Mouse (Mus musculus) midbrain, embryonic 10.5 days (tissue): ENCODE results near the gene B9d2. TPM values are rescaled to one million over a fixed set of nuclear protein-coding genes. Genes with fewer than 3 reads are reported as not detected.

Experiments used
- DNase-seq: peaks from one replicate; pipeline ENCODE4 v3.0.0-alpha.2; 2017; ENCODE audit warnings: low spot score
- H3K27ac ChIP-seq: fragments of 300-500 bp; sonication (generic); replicated peaks from 2 replicates; pipeline ENCODE4 v1.5.1; 2016; ENCODE audit warnings: mild to moderate bottlenecking
- H3K27me3 ChIP-seq: fragments of 300-500 bp; sonication (generic); 2 replicates; pipeline ENCODE4 v1.6.1; 2016; ENCODE audit warnings: low read depth, mild to moderate bottlenecking; ENCODE audit not compliant: poor library complexity, severe bottlenecking
- H3K36me3 ChIP-seq: fragments of 300-500 bp; sonication (generic); 2 replicates; pipeline ENCODE4 v1.6.1; 2016; ENCODE audit warnings: mild to moderate bottlenecking, moderate library complexity
- H3K4me1 ChIP-seq: fragments of 300-500 bp; sonication (generic); 2 replicates; pipeline ENCODE4 v1.6.1; 2016
- H3K4me3 ChIP-seq: fragments of 300-500 bp; sonication (generic); 2 replicates; pipeline ENCODE4 v1.5.1; 2016; ENCODE audit warnings: mild to moderate bottlenecking, moderate library complexity
- H3K9me3 ChIP-seq: fragments of 300-500 bp; sonication (generic); replicated peaks from 2 replicates; pipeline ENCODE4 v1.6.1; 2016; ENCODE audit warnings: mild to moderate bottlenecking
- WGBS: fragments of 180-500 bp; shearing (Covaris S2); methylation state at CpG from one replicate; pipeline ENCODE4 v1.1.7; 2016; 5-methylcytosine and 5-hydroxymethylcytosine counted together
- polyA plus RNA-seq: library from polyadenylated mRNA; unstranded; fragments of >200 nt; fragmentation: Nextera tagmentation; extraction: Ambion mirVana; gene quantifications from 2 replicates; pipeline ENCODE4 v1.2.1, GENCODE M21; 2016

Gene B9d2
- polyA plus RNA-seq, 1 experiment from 2014 or later, result 38.9 TPM

- Histone ChIP-seq H3K9me3 (no peaks in the 10 kb centered on the region), H3K4me1 (no peaks in the 10 kb centered on the region), H3K4me3 (no peak overlapping the region), H3K36me3 (peaks cover 98% of the 10 kb centered on the region), H3K27me3 (no peaks in the 10 kb centered on the region), H3K27ac (no peak overlapping the region)
- DNase-seq, result no peak
- 97% methylated on average over 5 of the region's 5 CpGs for WGBS
These were observed 47.2 kb downstream of the B9d2 start for GRCm38 (mm10) chr7:25727800-25728199.

- no peak for DNase-seq
- Histone ChIP-seq H3K27me3 (no peaks in the 10 kb centered on the region), H3K9me3 (no peaks in the 10 kb centered on the region), H3K36me3 (peaks cover 98% of the 10 kb centered on the region), H3K4me1 (no peaks in the 10 kb centered on the region), H3K27ac (no peak overlapping the region), H3K4me3 (no peak overlapping the region)
- WGBS, result 59% methylated on average over 2 of the region's 2 CpGs
These were observed 48.8 kb downstream of the B9d2 start for GRCm38 (mm10) chr7:25729396-25729795.

- H3K27ac ChIP-seq, result no peak overlapping the region
- H3K36me3 ChIP-seq, result peaks cover 98% of the 10 kb centered on the region
- H3K4me1 ChIP-seq, result no peaks in the 10 kb centered on the region
- 98% methylated on average over 2 of the region's 2 CpGs for WGBS
- no peak for DNase-seq
- H3K9me3 ChIP-seq, result no peaks in the 10 kb centered on the region
- no peak overlapping the region for H3K4me3 ChIP-seq
- no peaks in the 10 kb centered on the region for H3K27me3 ChIP-seq
These were observed 49.3 kb downstream of the B9d2 start for GRCm38 (mm10) chr7:25729862-25730261.

GRCm38 (mm10) chr7:25731294-25732055 is 50.9 kb downstream of the B9d2 start:
- Histone ChIP-seq H3K27ac (no peak overlapping the region), H3K36me3 (peaks cover 98% of the 10 kb centered on the region), H3K4me1 (no peaks in the 10 kb centered on the region), H3K9me3 (no peaks in the 10 kb centered on the region), H3K27me3 (no peaks in the 10 kb centered on the region), H3K4me3 (no peak overlapping the region)
- no peak for DNase-seq
- 93% methylated on average over 8 of the region's 8 CpGs for WGBS

- H3K27ac ChIP-seq, result no peak overlapping the region
- H3K9me3 ChIP-seq, result no peaks in the 10 kb centered on the region
- WGBS, result 86% methylated on average over 4 of the region's 4 CpGs
- no peaks in the 10 kb centered on the region for H3K27me3 ChIP-seq
- H3K4me1 ChIP-seq, result no peaks in the 10 kb centered on the region
- peaks cover 100% of the 10 kb centered on the region for H3K36me3 ChIP-seq
- no peak for DNase-seq
- H3K4me3 ChIP-seq, result no peak overlapping the region
These were observed 54.4 kb downstream of the B9d2 start for GRCm38 (mm10) chr7:25734991-25735390.

Other genes with a start within 250 kb of the B9d2 start
- gene Ceacam1, start 203.2 kb upstream of the B9d2 start, polyA plus RNA-seq, result 0.53 and 0.61 TPM in 2 replicates
- not detected in 2 replicates for gene Ceacam2, start 140.9 kb upstream of the B9d2 start, polyA plus RNA-seq
- gene Erich4, start 64.9 kb upstream of the B9d2 start, polyA plus RNA-seq, result not detected in 2 replicates
- 22.8 and 24.9 TPM in 2 replicates for gene Dmac2, start 61.4 kb upstream of the B9d2 start, polyA plus RNA-seq
- gene B3gnt8, start 54.1 kb upstream of the B9d2 start, polyA plus RNA-seq, result 0.43 and 1.1 TPM in 2 replicates
- gene Bckdha, start 21.8 kb upstream of the B9d2 start, polyA plus RNA-seq, result 45.2 and 48.2 TPM in 2 replicates
- 65.0 and 81.4 TPM in 2 replicates for gene Exosc5, start 21.6 kb upstream of the B9d2 start, polyA plus RNA-seq
- 2.7 and 3.2 TPM in 2 replicates for gene Tmem91, start 5.6 kb upstream of the B9d2 start, polyA plus RNA-seq
- 0.98 and 1.7 TPM in 2 replicates for gene Tgfb1, start 6.2 kb downstream of the B9d2 start, polyA plus RNA-seq
- gene Ccdc97, start 38.3 kb downstream of the B9d2 start, polyA plus RNA-seq, result 30.1 and 33.3 TPM in 2 replicates
- gene Hnrnpul1, start 74.0 kb downstream of the B9d2 start, polyA plus RNA-seq, result 55.2 and 61.8 TPM in 2 replicates
- 16.5 and 21.6 TPM in 2 replicates for gene Axl, start 107.9 kb downstream of the B9d2 start, polyA plus RNA-seq
- gene Cyp2s1, start 136.1 kb downstream of the B9d2 start, polyA plus RNA-seq, result 0.25 and 0.34 TPM in 2 replicates
- gene Cyp2b10, start 216.8 kb downstream of the B9d2 start, polyA plus RNA-seq, result not detected in 2 replicates